Mouse (Mus musculus) yolk sac, embryonic 10.5 days (tissue): Measurements from ENCODE around the gene Cd40lg.

Experiments used
- DNase-seq: peaks from one replicate; pipeline ENCODE4 v3.0.0-alpha.2; 2017; ENCODE audit warnings: low spot score

The Cd40lg gene

GRCm38 (mm10) chrX:57263515-57263914 is 51.6 kb downstream of the Cd40lg start:
- DNase-seq, result no peak
